Mouse (Mus musculus) liver, adult 2 months (tissue): ENCODE results near the gene Col15a1.

Source experiments
- CTCF ChIP-seq: fragments of 200-500 bp; IDR thresholded peaks from 2 replicates; pipeline ENCODE4 v1.5.1; 2011; ENCODE audit warnings: low read depth, low read length, control low read depth
- POLR2A ChIP-seq: fragments of 200-500 bp; IDR thresholded peaks from 2 replicates; pipeline ENCODE4 v1.6.1; 2011; ENCODE audit warnings: low read length, control low read depth; ENCODE audit not compliant: insufficient read depth; ENCODE audit errors: extremely low read depth

GRCm38 (mm10) chr4:47227101-47227500 is 19.1 kb downstream of the Col15a1 start:
- TF ChIP-seq POLR2A (no peak), CTCF (no peak)
